Mouse (Mus musculus): Measurements from ENCODE around the gene Mtmr3.

DNA sequence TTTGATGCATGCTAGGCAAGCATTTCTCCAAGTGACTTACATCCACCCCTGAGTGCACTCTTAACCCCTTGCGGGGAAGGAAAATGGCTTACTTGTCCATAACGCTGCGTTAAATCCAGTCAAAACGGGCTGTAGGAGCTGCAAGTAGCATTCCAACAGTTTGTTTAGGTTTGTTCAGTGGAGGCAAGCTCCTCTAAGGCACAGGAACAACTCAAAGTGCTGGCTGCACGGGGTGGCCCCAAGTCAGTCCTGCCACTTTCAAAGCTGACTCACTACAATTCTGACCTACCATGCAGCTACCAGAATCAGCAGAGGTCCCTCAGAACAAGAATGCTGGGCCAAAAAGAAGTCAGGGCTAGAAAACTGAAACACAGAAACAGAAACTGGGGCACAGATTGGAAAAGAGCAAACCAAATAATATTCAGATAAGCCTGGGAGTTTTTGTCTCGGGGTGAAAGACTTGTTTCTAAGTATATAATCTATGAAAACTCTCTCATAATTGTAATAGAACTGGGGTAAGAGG is 72.5 kb downstream of the Mtmr3 start:
- TF ChIP-seq CTCF (IDR thresholded peaks at IDR 0.05) = no peak
- no peak for TF ChIP-seq EP300 (IDR thresholded peaks at IDR 0.05)
